In genomic region chr15:77724208-77724911, GRCm38 (mm10) we compare ENCODE assay signal across 18 mouse cellular contexts. TPM values are rescaled to one million over a fixed set of nuclear protein-coding genes. Genes with fewer than 3 reads are reported as not detected.
A peak's percentile ranks its signal among the peaks of the same experiment; 100 is the strongest.
DNase-seq lines count a peak whose midpoint lies in the region; ATAC-seq and TF ChIP-seq lines count a peak whose summit lies in the region.
"Not testable (repeated sequence)": the region's sequence is repeated elsewhere in the genome, so short reads cannot be mapped to it uniquely, and the experiment has no call there.
"Had no signal": no experiment of that assay in that cellular context is flagged by ENCODE, and none has a peak within 500 bp of the region (broad histone marks: within the 10 kb centered on the region; RNA-seq: fewer than 3 reads in every experiment).

No protein-coding gene starts in this region.

- CTCF ChIA-PET in Patski (lab: Charles Lee), result not testable (repeated sequence)

- H3K9ac ChIP-seq in hindbrain, postnatal 0 days (replicated peaks; ENCODE audit: low read length); intestine, postnatal 0 days (ENCODE audit: low read depth, low read length); liver, embryonic 14.5 days (replicated peaks): not testable (repeated sequence)

- not testable (repeated sequence) for DNase-seq in Patski (ENCODE audit: low read depth, low spot score); hindbrain, postnatal 0 days (ENCODE audit: low spot score); liver, embryonic 14.5 days (ENCODE audit: low read depth in 3 of 3, low spot score in 3 of 3)

- not testable (repeated sequence) for H3K9me3 ChIP-seq in hindbrain, postnatal 0 days (ENCODE audit: low read length); intestine, postnatal 0 days (ENCODE audit: control insufficient read depth); liver, embryonic 14.5 days (ENCODE audit: control insufficient read depth, low read length)

- peak; percentile 11 for TF ChIP-seq CTCF in Patski (IDR thresholded peaks at IDR 0.05)
- not testable (repeated sequence) for TF ChIP-seq CTCF in hindbrain, postnatal 0 days (IDR thresholded peaks at IDR 0.05; ENCODE audit: low read depth); intestine, postnatal 0 days (IDR thresholded peaks at IDR 0.05; ENCODE audit: low read depth)
- TF ChIP-seq CTCF in liver, embryonic 14.5 days (IDR thresholded peaks at IDR 0.05; ENCODE audit: low read depth), result 0 out of 2 replicates have a peak, but pooled peaks have one; percentile 10

- TF ChIP-seq EP300 in liver, embryonic 14.5 days (IDR thresholded peaks at IDR 0.05; ENCODE audit: low read depth), result not testable (repeated sequence)

- not testable (repeated sequence) for H3K27ac ChIP-seq in hindbrain, postnatal 0 days; intestine, postnatal 0 days (ENCODE audit: low read depth, low read length); liver, embryonic 14.5 days

- POLR2A ChIA-PET in Patski (lab: Charles Lee), result not testable (repeated sequence)

- not testable (repeated sequence) for H3K4me2 ChIP-seq in hindbrain, postnatal 0 days (ENCODE audit: low read depth, low read length); intestine, postnatal 0 days (replicated peaks; ENCODE audit: low read depth); liver, embryonic 14.5 days (ENCODE audit: low read depth)

- in situ Hi-C loops in Patski (cut with MboI; ENCODE audit: low pct_unique_long_range_greater_than_20kb), result not testable (repeated sequence)

- H3K36me3 ChIP-seq in hindbrain, postnatal 0 days (ENCODE audit: insufficient read depth, low read length); intestine, postnatal 0 days (ENCODE audit: control insufficient read depth, insufficient read depth); liver, embryonic 14.5 days (replicated peaks; ENCODE audit: control insufficient read depth, insufficient read depth, low read depth): not testable (repeated sequence)

- H3K27me3 ChIP-seq in Patski; hindbrain, postnatal 0 days (ENCODE audit: insufficient read depth, low read length); intestine, postnatal 0 days (replicated peaks; ENCODE audit: control insufficient read depth, insufficient read depth, low read length); liver, embryonic 14.5 days (ENCODE audit: control insufficient read depth, insufficient read depth, low read length): not testable (repeated sequence)

- H3K4me3 ChIP-seq in hindbrain, postnatal 0 days (ENCODE audit: low read length); intestine, postnatal 0 days (ENCODE audit: low read depth, low read length); liver, embryonic 14.5 days (ENCODE audit: insufficient read depth in 1 of 2, low read depth in 2 of 2, low read length in 2 of 2): not testable (repeated sequence)

- WGBS in hindbrain, postnatal 0 days, result 32% methylated on average over 2 of the region's 10 CpGs
- WGBS in intestine, postnatal 0 days, result 21% methylated on average over 2 of the region's 10 CpGs
- 8% methylated on average over 2 of the region's 10 CpGs for WGBS in liver, embryonic 14.5 days (ENCODE audit: insufficient replicate concordance)

- not testable (repeated sequence) for H3K4me1 ChIP-seq in hindbrain, postnatal 0 days (ENCODE audit: insufficient read depth, low read length); intestine, postnatal 0 days (replicated peaks; ENCODE audit: control insufficient read depth, insufficient read depth, low read length); liver, embryonic 14.5 days (replicated peaks; ENCODE audit: control insufficient read depth in 2 of 2, insufficient read depth in 2 of 2, low read length in 1 of 2)

- ATAC-seq in Patski; liver, embryonic 14.5 days (ENCODE audit: insufficient read depth): not testable (repeated sequence)
- ATAC-seq in erythroid progenitor cell, adult 5-6 weeks (replicated peaks; ENCODE audit: low FRiP score, poor library complexity, severe bottlenecking), result peak; percentile 28; the same call in 1 of the 2 replicates
- ATAC-seq in granulocyte monocyte progenitor cell, adult 5-6 weeks (replicated peaks; ENCODE audit: poor library complexity, severe bottlenecking), result peak; percentile 39
- ATAC-seq in hindbrain, postnatal 0 days, result peak; percentile 79
- ATAC-seq in intestine, postnatal 0 days, result 0 out of 2 replicates have a peak, but pooled peaks have one; percentile 37
- ATAC-seq in megakaryocyte-erythroid progenitor cell, adult 5-6 weeks (replicated peaks; ENCODE audit: low FRiP score, low TSS enrichment, poor library complexity, severe bottlenecking), result peak; percentile 61

RNA-seq across cellular contexts. Expression of gene Apol9b, which starts 4.5 kb away (rescaled TPM):
- polyA plus RNA-seq in Patski (2021), result 0.33 TPM
- 1.1 TPM in 1 of 2 replicates, not detected in the other for total RNA-seq in erythroid progenitor cell, adult 5-6 weeks (2015; ENCODE audit: low replicate concordance)
- not detected in 2 replicates for total RNA-seq in erythroid progenitor cell, adult 5-6 weeks (2017; ENCODE audit: low replicate concordance)
- not detected in 2 replicates for total RNA-seq in granulocyte monocyte progenitor cell, adult 5-6 weeks (2014; fragmentation: Nextera tagmentation)
- total RNA-seq in granulocyte monocyte progenitor cell, adult 5-6 weeks (2017), result not detected in 2 replicates
- total RNA-seq in hindbrain, postnatal 0 days (2014; rRNA removed), result 0.37 TPM in 1 of 2 replicates, not detected in the other
- 0.41 and 1.2 TPM in 2 replicates for polyA plus RNA-seq in hindbrain, postnatal 0 days (2015; fragmentation: Nextera tagmentation; extraction: Ambion mirVana)
- 3.2 and 4.1 TPM in 2 replicates for polyA plus RNA-seq in intestine, postnatal 0 days (2015; fragmentation: Nextera tagmentation; extraction: Ambion mirVana)
- polyA plus RNA-seq in liver, embryonic 14.5 days (2012; rRNA removed), result 0.04 and 0.05 TPM in 2 replicates
- polyA plus RNA-seq in liver, embryonic 14.5 days (2014; fragmentation: Nextera tagmentation; extraction: Ambion mirVana), result 0.06 TPM in 1 of 2 replicates, not detected in the other
- total RNA-seq in megakaryocyte-erythroid progenitor cell, adult 5-6 weeks (2014; fragmentation: Nextera tagmentation), result not detected in 2 replicates
- total RNA-seq in megakaryocyte-erythroid progenitor cell, adult 5-6 weeks (2017), result 0.38 TPM in 1 of 2 replicates, not detected in the other
- total RNA-seq: G1E; gastrocnemius, adult 18-20 months; gastrocnemius, postnatal 14 days had no signal
- polyA plus RNA-seq: brain, embryonic 14.5 days; embryonic facial prominence, embryonic 12.5 days; forebrain, embryonic 10.5 days; forebrain, embryonic 14.5 days; G1E; hindbrain, embryonic 12.5 days had no signal

RNA-seq across cellular contexts. Expression of gene Apol7e, which starts 25.7 kb away (rescaled TPM):
- polyA plus RNA-seq in Patski (2021), result 0.04 TPM
- 0.84 TPM in 1 of 2 replicates, not detected in the other for total RNA-seq in erythroid progenitor cell, adult 5-6 weeks (2015; ENCODE audit: low replicate concordance)
- total RNA-seq in erythroid progenitor cell, adult 5-6 weeks (2017; ENCODE audit: low replicate concordance), result not detected in 2 replicates
- not detected in 2 replicates for total RNA-seq in granulocyte monocyte progenitor cell, adult 5-6 weeks (2014; fragmentation: Nextera tagmentation)
- 1.4 TPM in 1 of 2 replicates, not detected in the other for total RNA-seq in granulocyte monocyte progenitor cell, adult 5-6 weeks (2017)
- total RNA-seq in hindbrain, postnatal 0 days (2014; rRNA removed), result 0.07 TPM in 1 of 2 replicates, not detected in the other
- polyA plus RNA-seq in hindbrain, postnatal 0 days (2015; fragmentation: Nextera tagmentation; extraction: Ambion mirVana), result not detected in 2 replicates
- 0.22 and 0.25 TPM in 2 replicates for polyA plus RNA-seq in intestine, postnatal 0 days (2015; fragmentation: Nextera tagmentation; extraction: Ambion mirVana)
- polyA plus RNA-seq in liver, embryonic 14.5 days (2012; rRNA removed), result 0.02 TPM in 1 of 2 replicates, not detected in the other
- polyA plus RNA-seq in liver, embryonic 14.5 days (2014; fragmentation: Nextera tagmentation; extraction: Ambion mirVana), result not detected in 2 replicates
- total RNA-seq in megakaryocyte-erythroid progenitor cell, adult 5-6 weeks (2014; fragmentation: Nextera tagmentation), result 1.2 TPM in 1 of 2 replicates, not detected in the other
- 1.5 and 2.0 TPM in 2 replicates for total RNA-seq in megakaryocyte-erythroid progenitor cell, adult 5-6 weeks (2017)
- total RNA-seq: G1E; gastrocnemius, adult 18-20 months; heart, postnatal 36 days had no signal
- polyA plus RNA-seq: embryonic facial prominence, embryonic 12.5 days; forebrain, embryonic 10.5 days; forebrain, embryonic 14.5 days; G1E; heart, postnatal 0 days; hindbrain, embryonic 12.5 days had no signal

RNA-seq across cellular contexts. Expression of gene Apol8, which starts 32.4 kb away (rescaled TPM):
- 0.37 TPM for polyA plus RNA-seq in Patski (2021)
- 160 and 228 TPM in 2 replicates for total RNA-seq in erythroid progenitor cell, adult 5-6 weeks (2015; ENCODE audit: low replicate concordance)
- 210 and 246 TPM in 2 replicates for total RNA-seq in erythroid progenitor cell, adult 5-6 weeks (2017; ENCODE audit: low replicate concordance)
- not detected in 2 replicates for total RNA-seq in granulocyte monocyte progenitor cell, adult 5-6 weeks (2014; fragmentation: Nextera tagmentation)
- 0.04 TPM in 1 of 2 replicates, not detected in the other for total RNA-seq in granulocyte monocyte progenitor cell, adult 5-6 weeks (2017)
- 0.50 and 0.84 TPM in 2 replicates for total RNA-seq in hindbrain, postnatal 0 days (2014; rRNA removed)
- 0.35 and 0.50 TPM in 2 replicates for polyA plus RNA-seq in hindbrain, postnatal 0 days (2015; fragmentation: Nextera tagmentation; extraction: Ambion mirVana)
- polyA plus RNA-seq in intestine, postnatal 0 days (2015; fragmentation: Nextera tagmentation; extraction: Ambion mirVana), result not detected in 2 replicates
- polyA plus RNA-seq in liver, embryonic 14.5 days (2012; rRNA removed), result 32.6 and 43.9 TPM in 2 replicates
- polyA plus RNA-seq in liver, embryonic 14.5 days (2014; fragmentation: Nextera tagmentation; extraction: Ambion mirVana), result 12.7 and 13.5 TPM in 2 replicates
- total RNA-seq in megakaryocyte-erythroid progenitor cell, adult 5-6 weeks (2014; fragmentation: Nextera tagmentation), result 3.8 and 5.5 TPM in 2 replicates
- 1.4 and 1.6 TPM in 2 replicates for total RNA-seq in megakaryocyte-erythroid progenitor cell, adult 5-6 weeks (2017)
- total RNA-seq: gastrocnemius, postnatal 14 days; heart, postnatal 36 days had no signal
- polyA plus RNA-seq: CD4-positive, CD25-positive, alpha-beta regulatory T cell, adult 4 months; G1E had no signal

Comparison
In these comparisons a context has a peak if more than half of its experiments do, and no peak if none do; other contexts are left out.
1. RNA of gene Apol8, which starts 32.4 kb away (total RNA-seq): 160 to 246 TPM in erythroid progenitor cell, adult 5-6 weeks; 1.4 to 5.5 TPM in megakaryocyte-erythroid progenitor cell, adult 5-6 weeks, 0.50 to 0.84 TPM in hindbrain, postnatal 0 days and 0.04 TPM in granulocyte monocyte progenitor cell, adult 5-6 weeks; every median in the first group is over 10 times any median in the second.